Mouse (Mus musculus) T-cell, adult 66 days (primary cell): ENCODE measurements around the gene Ephx4. TPM values are rescaled to one million over a fixed set of nuclear protein-coding genes. Genes with fewer than 3 reads are reported as not detected.

ENCODE experiments used
- total RNA-seq, 2 experiments: library from RNA; stranded (reverse); gene quantifications; 3 replicates in 1 of 2; 4 replicates in 1 of 2; pipeline ENCODE4 v1.2.4; 2023

Ephx4 gene
- total RNA-seq = under 1 TPM in 1 of 2 experiments, not detected in 1; 0.52 TPM

DNA sequence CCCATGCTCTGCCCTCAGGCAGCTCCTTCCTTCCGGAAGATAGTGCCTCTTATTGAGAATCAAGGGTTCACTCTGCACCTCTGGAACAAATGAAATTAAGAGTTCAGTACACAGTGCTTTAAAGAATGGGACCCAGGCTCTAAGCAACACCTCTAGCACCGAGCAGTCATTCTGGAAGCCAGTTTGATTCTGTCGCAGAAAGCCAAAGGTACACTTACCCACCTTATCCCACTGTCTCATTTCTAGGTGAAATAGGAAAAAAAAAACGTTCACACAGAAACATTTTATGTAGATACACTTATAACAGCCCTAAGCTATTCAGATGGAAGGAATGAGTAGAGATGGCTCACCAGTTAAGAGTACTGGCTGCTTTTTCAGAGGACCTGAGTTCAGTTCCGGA is at the start of gene Ephx4:
Gene Ephx4 (plus strand): TSS at position 301 of the 400 bp plus-strand sequence.

GRCm38 (mm10) chr5:107431249-107431648 is 28.7 kb downstream of the Ephx4 start, which contains the start of gene Lpcat2b:
Lpcat2b (plus strand) TSS chr5:107431549.

DNA sequence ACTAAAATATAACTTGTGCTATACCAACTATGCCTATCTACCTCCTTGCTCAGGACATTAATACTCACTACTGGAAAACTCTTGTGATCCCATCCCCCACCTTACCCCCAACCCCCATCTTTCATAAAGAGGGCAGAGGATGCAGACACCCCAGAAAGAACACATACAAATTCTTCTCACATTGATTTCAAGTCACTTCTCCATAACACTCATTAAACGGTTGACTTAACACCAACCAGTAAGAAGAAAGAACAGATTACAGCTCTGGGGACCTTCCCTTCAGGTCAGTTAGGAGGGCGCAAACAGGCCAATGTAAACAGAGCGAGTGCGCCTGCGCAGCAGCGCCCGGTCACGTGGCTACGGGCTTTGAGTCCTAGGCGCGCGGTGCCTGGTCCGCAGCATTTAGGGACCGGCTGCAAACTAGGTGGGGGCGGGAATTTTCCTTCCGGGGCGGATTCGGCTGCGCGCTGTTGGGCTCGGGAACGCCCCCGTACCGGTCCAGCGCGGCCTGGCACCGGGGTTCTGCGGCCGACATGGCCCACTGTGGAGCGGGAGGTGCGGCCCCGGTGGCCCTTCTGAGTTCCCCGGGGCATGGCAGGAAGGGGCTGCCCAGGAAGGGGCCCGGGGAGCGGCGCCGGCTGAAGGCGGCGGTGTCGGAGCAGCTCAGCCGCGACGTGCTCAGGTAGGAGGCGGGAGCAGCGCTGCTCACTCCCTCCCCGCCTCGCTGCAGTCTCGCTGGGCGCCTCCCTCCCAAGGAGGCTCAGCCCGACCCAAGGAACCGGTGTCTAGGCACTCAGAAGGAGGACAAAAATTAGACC is 35.1 kb downstream of the Ephx4 start, which contains the start of gene Btbd8:
Gene Btbd8 (plus strand): TSS at position 534 of the 818 bp plus-strand sequence.

Other genes with a start within 250 kb of the Ephx4 start
- 10 to 100 TPM; 52.0 to 56.7 TPM for gene Tgfbr3, start 113.1 kb upstream of the Ephx4 start, total RNA-seq
- 1 to 10 TPM in 1 of 2 experiments, under 1 TPM in 1; 0.68 to 1.2 TPM for gene Brdt, start 71.6 kb upstream of the Ephx4 start, total RNA-seq
- not detected for gene Lpcat2b, start 28.8 kb downstream of the Ephx4 start, total RNA-seq
- 1 to 10 TPM; 5.4 to 6.9 TPM for gene Btbd8, start 35.3 kb downstream of the Ephx4 start, total RNA-seq
- gene Gm42669, start 104.9 kb downstream of the Ephx4 start, total RNA-seq = under 1 TPM in 1 of 2 experiments, not detected in 1; 0.17 TPM
- gene 1700028K03Rik, start 132.0 kb downstream of the Ephx4 start, total RNA-seq = under 1 TPM; 0.15 to 0.18 TPM
- gene Rpap2, start 194.6 kb downstream of the Ephx4 start, total RNA-seq = 10 to 100 TPM; 32.7 to 34.8 TPM
- gene Glmn, start 195.2 kb downstream of the Ephx4 start, total RNA-seq = 10 to 100 TPM; 15.7 to 16.3 TPM